Mouse (Mus musculus) limb, embryonic 14.5 days (tissue): ENCODE measurements at regions not wholly inside any gene's neighbourhood (a gene's known extent, or its start where the extent isn't known, plus 50 kb on each side); places are given as distances from the start of the nearest gene placed in this dataset.
A peak's percentile ranks its signal among the peaks of the same experiment; 100 is the strongest.

Experiments
- ATAC-seq: fragments of 200-750 bp; cut with Nextera tagmentation; 2 replicates; pipeline ENCODE4 v1.8.0; 2017; ENCODE audit warnings: low read depth, moderate number of reproducible peaks, moderate TSS enrichment; ENCODE audit not compliant: low FRiP score
- DNase-seq: peaks from one replicate; pipeline ENCODE4 v3.0.0-alpha.2; 2015; ENCODE audit warnings: low spot score
- H3K27ac ChIP-seq: fragments of 300-500 bp; sonication (generic); replicated peaks from 2 replicates; pipeline ENCODE4 v1.5.1; 2014; ENCODE audit warnings: low read depth, mild to moderate bottlenecking, low read length, moderate library complexity, mixed read lengths
- H3K27me3 ChIP-seq: fragments of 300-500 bp; sonication (generic); 2 replicates; pipeline ENCODE4 v1.6.1; 2014; ENCODE audit warnings: low read length, mixed read lengths; ENCODE audit not compliant: control insufficient read depth, insufficient read depth
- H3K36me3 ChIP-seq: fragments of 300-500 bp; sonication (generic); 2 replicates; pipeline ENCODE4 v1.6.1; 2014; ENCODE audit warnings: mild to moderate bottlenecking, low read length, moderate library complexity, mixed read lengths; ENCODE audit not compliant: control insufficient read depth, insufficient read depth
- H3K4me1 ChIP-seq: fragments of 300-500 bp; sonication (generic); 2 replicates; pipeline ENCODE4 v1.6.1; 2014; ENCODE audit warnings: antibody characterized with exemption, low read length, mixed read lengths; ENCODE audit not compliant: control insufficient read depth, insufficient read depth
- H3K4me2 ChIP-seq: fragments of 300-500 bp; sonication (generic); replicated peaks from 2 replicates; pipeline ENCODE4 v1.6.1; 2014; ENCODE audit warnings: low read depth, mild to moderate bottlenecking, low read length, moderate library complexity; ENCODE audit not compliant: severe bottlenecking
- H3K4me3 ChIP-seq: fragments of 300-500 bp; sonication (generic); replicated peaks from 2 replicates; pipeline ENCODE4 v1.5.1; 2014; ENCODE audit warnings: low read length
- H3K9ac ChIP-seq: fragments of 300-500 bp; sonication (generic); 2 replicates; pipeline ENCODE4 v1.6.1; 2014; ENCODE audit warnings: mild to moderate bottlenecking, low read depth, low read length, moderate library complexity; ENCODE audit not compliant: severe bottlenecking
- H3K9me3 ChIP-seq: fragments of 300-500 bp; sonication (generic); 2 replicates; pipeline ENCODE4 v1.6.1; 2016; ENCODE audit warnings: low read length; ENCODE audit not compliant: control insufficient read depth
- POLR2A ChIP-seq: fragments of 200-500 bp; IDR thresholded peaks from 2 replicates; pipeline ENCODE4 v1.8.0; 2012; ENCODE audit warnings: inconsistent platforms, mild to moderate bottlenecking, moderate library complexity, borderline replicate concordance; ENCODE audit not compliant: insufficient read depth, insufficient read length; ENCODE audit errors: extremely low read depth
- WGBS: fragments of 180-500 bp; shearing (Covaris S2); extraction: QIAGEN DNeasy Blood & Tissue Kit; methylation state at CpG from one replicate; pipeline ENCODE4 v1.1.7; 2014; 5-methylcytosine and 5-hydroxymethylcytosine counted together

GRCm38 (mm10) chr9:35334536-35334935, 66.9 kb downstream of the Rpusd4 start:
- Histone ChIP-seq H3K9me3 (no peaks in the 10 kb centered on the region), H3K4me2 (no peak overlapping the region; the same call in 1 of the 2 replicates), H3K36me3 (no peaks in the 10 kb centered on the region), H3K4me3 (no peak overlapping the region), H3K9ac (no peak overlapping the region), H3K27ac (peak overlapping the region; percentile 76), H3K4me1 (peaks cover 89% of the 10 kb centered on the region), H3K27me3 (no peaks in the 10 kb centered on the region)
- 69% methylated on average over 5 of the region's 5 CpGs for WGBS
- ATAC-seq (no peak), DNase-seq (no peak)
- TF ChIP-seq POLR2A = no peak

DNA sequence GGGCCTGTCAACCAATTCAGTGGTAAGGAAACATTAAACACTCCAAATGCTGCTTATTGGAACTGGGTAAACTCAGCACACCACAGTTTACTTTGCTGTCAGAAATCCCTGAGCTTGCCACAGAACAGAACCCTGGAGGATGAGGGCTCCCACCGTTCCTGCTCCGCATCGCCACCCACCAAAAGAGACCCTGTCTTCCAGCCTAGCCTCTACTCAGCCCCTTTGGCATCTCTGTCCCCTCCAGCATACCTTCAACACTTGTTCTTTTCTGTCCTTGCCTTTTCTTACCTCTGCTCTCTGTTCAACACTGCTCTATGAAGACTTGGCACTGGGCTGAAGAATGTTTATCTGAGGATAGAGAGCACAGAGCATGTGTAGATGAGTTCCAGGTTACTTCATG, 67.5 kb downstream of the Rpusd4 start:
- H3K9me3 ChIP-seq = no peaks in the 10 kb centered on the region
- no peak overlapping the region for H3K4me3 ChIP-seq
- H3K4me1 ChIP-seq = peaks cover 89% of the 10 kb centered on the region
- H3K9ac ChIP-seq = peak overlapping the region; percentile 29; the same call in 1 of the 2 replicates
- 0 out of 2 replicates have a peak overlapping the region, but pooled peaks have one; percentile 5 for H3K4me2 ChIP-seq
- WGBS = 79% methylated on average over 3 of the region's 3 CpGs
- H3K27ac ChIP-seq = peak overlapping the region; percentile 76
- no peaks in the 10 kb centered on the region for H3K36me3 ChIP-seq
- TF ChIP-seq POLR2A = no peak
- ATAC-seq = 0 out of 2 replicates have a peak, but pooled peaks have one; percentile 16
- DNase-seq = no peak
- H3K27me3 ChIP-seq = no peaks in the 10 kb centered on the region

DNA sequence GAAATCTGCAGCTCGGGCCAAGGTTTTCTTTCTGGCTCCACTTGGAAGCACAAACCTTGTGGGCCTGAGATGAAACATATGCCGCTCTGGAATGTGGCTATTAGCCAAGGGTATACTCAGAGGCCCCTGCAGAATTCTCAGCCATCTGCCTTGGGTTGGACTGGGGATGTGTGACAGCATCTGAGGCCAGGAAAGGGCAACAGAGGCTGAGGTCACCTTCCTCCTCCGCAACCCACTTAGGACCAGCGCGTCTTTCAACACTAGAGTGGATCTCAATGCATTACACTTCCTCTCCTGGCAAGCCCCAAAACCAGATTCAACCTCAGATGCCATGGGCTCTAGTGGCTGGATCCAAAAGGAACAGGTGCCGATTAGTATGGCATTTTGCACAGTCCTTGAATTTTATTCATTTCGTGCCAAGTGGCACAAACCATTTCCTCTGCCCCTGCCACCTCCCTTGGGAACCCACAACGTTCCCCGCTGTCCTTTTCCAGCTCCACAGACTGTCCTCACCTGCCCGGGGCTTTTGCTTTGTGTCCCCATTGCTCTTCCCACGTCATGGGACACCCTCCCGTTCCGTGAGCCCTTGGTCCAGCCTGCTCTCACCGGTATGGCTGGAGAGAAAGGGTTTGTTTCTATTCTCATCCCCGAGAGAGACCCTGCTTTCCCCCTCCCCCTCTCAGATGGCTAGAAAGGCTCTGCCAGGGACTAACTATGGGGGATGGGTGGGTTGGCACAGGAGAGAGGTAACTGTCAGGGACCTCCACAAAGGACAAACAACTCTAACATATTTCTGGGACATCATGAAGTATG, 68.4 kb downstream of the Rpusd4 start:
- WGBS = 37% methylated on average over 15 of the region's 15 CpGs
- TF ChIP-seq POLR2A = no peak
- Histone ChIP-seq H3K9me3 (no peaks in the 10 kb centered on the region), H3K27ac (peak overlapping the region; percentile 76), H3K4me2 (0 out of 2 replicates have a peak overlapping the region, but pooled peaks have one; percentile 5), H3K27me3 (no peaks in the 10 kb centered on the region), H3K36me3 (no peaks in the 10 kb centered on the region), H3K4me1 (peaks cover 91% of the 10 kb centered on the region), H3K4me3 (no peak overlapping the region), H3K9ac (no peak overlapping the region)
- ATAC-seq (peak; percentile 61), DNase-seq (peak; percentile 94)

GRCm38 (mm10) chr9:35336701-35337055, 69.0 kb downstream of the Rpusd4 start:
- 71% methylated on average over 5 of the region's 5 CpGs for WGBS
- no peak for DNase-seq
- no peak for ATAC-seq
- Histone ChIP-seq H3K4me1 (peaks cover 91% of the 10 kb centered on the region), H3K9ac (no peak overlapping the region), H3K36me3 (no peaks in the 10 kb centered on the region), H3K27me3 (no peaks in the 10 kb centered on the region), H3K27ac (0 out of 2 replicates have a peak overlapping the region, but pooled peaks have one; percentile 76), H3K9me3 (no peaks in the 10 kb centered on the region), H3K4me2 (no peak overlapping the region), H3K4me3 (no peak overlapping the region)
- TF ChIP-seq POLR2A = no peak

GRCm38 (mm10) chr9:35338858-35339257, 71.2 kb downstream of the Rpusd4 start:
- Histone ChIP-seq H3K9ac (no peak overlapping the region), H3K4me3 (no peak overlapping the region), H3K4me2 (no peak overlapping the region; the same call in 1 of the 2 replicates), H3K9me3 (no peaks in the 10 kb centered on the region), H3K36me3 (no peaks in the 10 kb centered on the region), H3K4me1 (peaks cover 93% of the 10 kb centered on the region), H3K27ac (peak overlapping the region; percentile 89), H3K27me3 (no peaks in the 10 kb centered on the region)
- 51% methylated on average over 5 of the region's 5 CpGs for WGBS
- no peak for ATAC-seq
- no peak for TF ChIP-seq POLR2A
- DNase-seq = peak; percentile 59
